Mouse (Mus musculus) limb, embryonic 15.5 days (tissue): ENCODE data around the gene Tdrd12. TPM values are rescaled to one million over a fixed set of nuclear protein-coding genes. Genes with fewer than 3 reads are reported as not detected.
"Not testable (repeated sequence)": the region's sequence is repeated elsewhere in the genome, so short reads cannot be mapped to it uniquely, and the experiment has no call there.

Experiments used
- ATAC-seq: fragments of 200-750 bp; cut with Nextera tagmentation; 2 replicates; pipeline ENCODE4 v1.8.0; 2017; ENCODE audit warnings: low read depth, moderate TSS enrichment; ENCODE audit not compliant: insufficient number of reproducible peaks, low FRiP score, low TSS enrichment
- H3K27ac ChIP-seq: fragments of 300-500 bp; sonication (generic); 2 replicates; pipeline ENCODE4 v1.5.1; 2015; ENCODE audit warnings: moderate library complexity, mild to moderate bottlenecking, inconsistent platforms
- H3K27me3 ChIP-seq: fragments of 300-500 bp; sonication (generic); 2 replicates; pipeline ENCODE4 v1.6.1; 2015; ENCODE audit warnings: inconsistent platforms
- H3K36me3 ChIP-seq: fragments of 300-500 bp; sonication (generic); 2 replicates; pipeline ENCODE4 v1.6.1; 2015; ENCODE audit warnings: inconsistent platforms
- H3K4me1 ChIP-seq: fragments of 300-500 bp; sonication (generic); 2 replicates; pipeline ENCODE4 v1.6.1; 2015; ENCODE audit warnings: inconsistent platforms
- H3K4me2 ChIP-seq: fragments of 300-500 bp; sonication (generic); 2 replicates; pipeline ENCODE4 v1.6.1; 2015; ENCODE audit warnings: mild to moderate bottlenecking, inconsistent platforms
- H3K4me3 ChIP-seq: fragments of 300-500 bp; sonication (generic); 2 replicates; pipeline ENCODE4 v1.5.1; 2015; ENCODE audit warnings: mild to moderate bottlenecking, inconsistent platforms
- H3K9ac ChIP-seq: fragments of 300-500 bp; sonication (generic); 2 replicates; pipeline ENCODE4 v1.6.1; 2015; ENCODE audit warnings: inconsistent platforms
- H3K9me3 ChIP-seq: fragments of 300-500 bp; sonication (generic); 2 replicates; pipeline ENCODE4 v1.6.1; 2016; ENCODE audit warnings: inconsistent platforms
- WGBS: fragments of 180-500 bp; shearing (Covaris S2); methylation state at CpG from one replicate; pipeline ENCODE4 v1.1.7; 2015; 5-methylcytosine and 5-hydroxymethylcytosine counted together
- polyA plus RNA-seq: library from polyadenylated mRNA; unstranded; fragments of >200 nt; fragmentation: Nextera tagmentation; extraction: Ambion mirVana; gene quantifications from 2 replicates; pipeline ENCODE4 v1.2.1, GENCODE M21; 2015

Gene Tdrd12
- polyA plus RNA-seq, 1 experiment from 2014 or later = 0.19 TPM

DNA sequence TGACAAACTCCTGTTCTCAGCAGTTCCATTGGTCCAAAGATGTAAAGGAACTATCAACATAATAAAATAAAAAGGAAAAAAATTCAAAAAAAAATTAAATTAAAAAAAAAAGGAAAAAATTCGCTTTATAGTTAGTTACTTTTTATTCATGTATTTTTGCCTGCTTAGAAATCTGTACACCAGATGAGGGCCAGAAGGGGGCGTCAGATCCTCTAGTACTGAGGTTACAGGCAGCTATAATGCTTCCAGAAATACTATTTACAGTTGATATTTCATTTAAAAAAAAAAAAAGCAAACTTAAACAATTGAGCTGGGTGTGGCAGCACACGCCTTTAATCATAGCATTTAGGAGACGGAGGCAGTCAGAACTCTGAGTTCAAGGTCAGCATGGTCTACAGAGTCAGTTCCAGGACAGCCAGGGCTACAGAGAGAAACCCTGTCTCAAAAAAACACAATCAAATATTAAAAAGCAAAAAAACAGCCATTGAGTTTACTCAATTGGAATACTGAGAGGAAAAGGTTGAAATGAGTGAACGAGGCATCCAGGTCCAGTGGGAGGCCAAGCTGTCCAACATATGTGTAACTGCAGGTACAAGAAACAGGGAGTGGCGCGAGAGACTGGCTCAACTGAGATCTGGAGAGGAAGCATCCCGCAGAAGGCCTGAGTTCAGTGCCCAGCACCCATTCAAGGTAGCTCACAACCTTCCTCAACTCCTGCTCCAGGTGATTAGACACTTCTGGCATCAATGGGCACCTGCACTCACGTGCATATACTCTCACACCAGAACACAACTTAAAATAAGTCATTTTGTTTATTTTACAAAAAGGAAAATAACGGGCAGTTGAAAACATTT lies 16.4 kb upstream of the Tdrd12 start:
- H3K27me3 ChIP-seq = no peaks in the 10 kb centered on the region
- peak overlapping the region; percentile 97 for H3K4me2 ChIP-seq
- no peak overlapping the region for H3K27ac ChIP-seq
- peaks cover 14% of the 10 kb centered on the region for H3K36me3 ChIP-seq
- no peak for ATAC-seq
- H3K9me3 ChIP-seq = no peaks in the 10 kb centered on the region
- H3K9ac ChIP-seq = no peak overlapping the region
- peak overlapping the region; percentile 74 for H3K4me3 ChIP-seq
- peaks cover 16% of the 10 kb centered on the region for H3K4me1 ChIP-seq
- 64% methylated on average over 10 of the region's 10 CpGs for WGBS

DNA sequence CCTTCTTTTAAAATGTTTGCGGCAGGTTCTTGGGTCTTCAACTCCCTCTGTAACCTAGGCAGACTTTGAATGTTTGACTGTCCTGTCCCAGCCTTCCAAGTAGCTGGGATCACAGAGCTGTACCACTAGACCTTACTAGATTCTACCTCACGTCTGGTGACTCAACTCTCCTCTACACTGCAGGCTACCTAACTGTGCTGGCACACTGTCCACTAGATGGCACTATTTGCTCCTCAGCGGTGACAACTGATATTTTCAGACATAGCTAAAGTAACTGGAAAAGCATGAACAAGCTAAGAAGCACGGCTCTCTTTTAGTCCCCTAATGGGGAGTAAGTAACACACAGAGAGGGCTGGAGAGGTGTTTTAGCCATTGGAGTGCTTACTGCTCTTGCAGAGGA lies 8.3 kb upstream of the Tdrd12 start:
- ATAC-seq = 0 out of 2 replicates have a peak, but pooled peaks have one; percentile 61
- Histone ChIP-seq H3K27me3 (no peaks in the 10 kb centered on the region), H3K9ac (no peak overlapping the region), H3K4me2 (no peak overlapping the region), H3K9me3 (no peaks in the 10 kb centered on the region), H3K4me3 (no peak overlapping the region), H3K4me1 (no peaks in the 10 kb centered on the region), H3K27ac (no peak overlapping the region), H3K36me3 (peaks cover 28% of the 10 kb centered on the region)
- WGBS = 32% methylated on average over 4 of the region's 4 CpGs

DNA sequence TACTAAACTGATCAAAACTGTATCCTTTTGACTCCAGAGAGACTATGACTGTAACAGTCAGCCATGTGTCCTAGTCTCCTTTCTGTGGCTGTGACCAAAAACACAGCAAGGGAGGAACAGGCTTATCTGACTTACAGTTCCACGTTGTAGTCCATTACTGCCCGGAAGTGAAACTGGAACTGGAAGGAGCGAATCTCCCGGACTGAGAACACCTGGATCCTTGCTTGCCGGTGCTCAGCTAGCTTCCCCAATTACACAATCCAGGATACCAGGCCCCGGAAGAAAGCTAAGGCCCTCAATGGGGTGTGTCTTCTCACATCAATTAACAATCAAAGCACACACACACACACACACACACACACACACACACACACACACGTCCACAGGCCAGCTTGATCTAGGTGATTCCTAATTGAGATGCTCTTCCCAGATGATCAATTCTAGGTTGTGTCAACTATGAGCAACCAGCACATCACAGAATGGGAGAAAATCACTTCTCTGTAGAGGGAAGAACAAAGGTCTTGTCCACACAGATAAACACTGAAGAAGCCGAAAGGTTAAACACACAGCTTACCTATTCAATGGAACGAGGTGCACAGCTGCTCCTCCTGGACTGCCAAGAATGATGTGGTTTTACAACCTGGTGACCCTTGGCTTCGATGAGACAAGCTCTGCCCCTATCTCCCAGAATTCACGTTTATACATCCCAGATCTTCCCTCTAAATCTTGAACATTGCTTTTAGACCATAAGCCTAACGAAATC lies 1.6 kb downstream of the Tdrd12 start:
- no peaks in the 10 kb centered on the region for H3K4me1 ChIP-seq
- H3K4me2 ChIP-seq = no peak overlapping the region
- no peaks in the 10 kb centered on the region for H3K36me3 ChIP-seq
- H3K4me3 ChIP-seq = no peak overlapping the region
- no peaks in the 10 kb centered on the region for H3K9me3 ChIP-seq
- H3K27me3 ChIP-seq = no peaks in the 10 kb centered on the region
- no peak overlapping the region for H3K9ac ChIP-seq
- 72% methylated on average over 12 of the region's 12 CpGs for WGBS
- ATAC-seq = no peak
- H3K27ac ChIP-seq = no peak overlapping the region

DNA sequence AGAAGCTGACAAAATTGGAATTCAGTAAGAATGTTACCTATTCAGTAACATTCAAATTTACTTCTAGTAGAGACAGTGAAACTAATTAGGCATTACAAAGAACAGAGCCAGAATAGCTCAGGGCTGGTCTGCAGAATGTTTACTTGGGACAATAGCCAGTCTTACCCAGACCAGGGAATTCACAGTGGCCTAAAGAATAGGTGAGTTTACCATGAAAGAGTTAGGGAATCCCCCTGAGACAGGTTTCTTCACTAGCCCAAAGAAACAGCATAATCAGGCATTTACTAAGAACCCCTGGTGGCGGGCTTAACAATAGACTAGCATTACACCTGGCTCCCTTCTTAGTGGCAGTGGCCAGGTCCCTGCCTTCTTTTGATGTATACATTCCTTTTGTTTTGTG lies 7.0 kb downstream of the Tdrd12 start:
- H3K9ac ChIP-seq, H3K9me3 ChIP-seq, H3K36me3 ChIP-seq, H3K27ac ChIP-seq, ATAC-seq, H3K27me3 ChIP-seq, H3K4me2 ChIP-seq, H3K4me3 ChIP-seq, H3K4me1 ChIP-seq: not testable (repeated sequence)
- WGBS = 70% methylated on average over 1 of the region's 1 CpGs

DNA sequence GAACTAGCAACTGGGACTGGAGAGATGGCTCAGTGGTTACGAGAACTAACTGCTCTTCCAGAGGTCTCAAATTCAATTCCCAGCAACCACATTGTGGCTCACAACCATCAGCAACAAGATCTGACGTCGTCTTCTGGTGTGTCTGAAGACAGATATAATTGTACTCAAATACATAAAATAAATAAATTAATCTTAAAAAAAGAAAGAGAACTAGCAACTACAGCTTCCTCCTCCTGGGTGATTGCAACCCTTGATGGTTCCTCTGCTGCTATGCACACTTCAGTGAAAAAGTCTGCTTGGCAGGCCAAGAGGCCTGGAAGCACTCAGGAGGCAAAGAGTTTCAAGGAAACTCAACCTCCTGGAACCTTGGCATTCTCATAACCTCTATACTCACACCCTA lies 7.5 kb downstream of the Tdrd12 start:
- H3K9ac ChIP-seq = no peak overlapping the region
- no peaks in the 10 kb centered on the region for H3K36me3 ChIP-seq
- no peaks in the 10 kb centered on the region for H3K9me3 ChIP-seq
- ATAC-seq = no peak
- no peaks in the 10 kb centered on the region for H3K4me1 ChIP-seq
- H3K4me3 ChIP-seq = no peak overlapping the region
- no peak overlapping the region for H3K4me2 ChIP-seq
- H3K27me3 ChIP-seq = no peaks in the 10 kb centered on the region
- WGBS = 80% methylated on average over 3 of the region's 3 CpGs
- H3K27ac ChIP-seq = no peak overlapping the region

DNA sequence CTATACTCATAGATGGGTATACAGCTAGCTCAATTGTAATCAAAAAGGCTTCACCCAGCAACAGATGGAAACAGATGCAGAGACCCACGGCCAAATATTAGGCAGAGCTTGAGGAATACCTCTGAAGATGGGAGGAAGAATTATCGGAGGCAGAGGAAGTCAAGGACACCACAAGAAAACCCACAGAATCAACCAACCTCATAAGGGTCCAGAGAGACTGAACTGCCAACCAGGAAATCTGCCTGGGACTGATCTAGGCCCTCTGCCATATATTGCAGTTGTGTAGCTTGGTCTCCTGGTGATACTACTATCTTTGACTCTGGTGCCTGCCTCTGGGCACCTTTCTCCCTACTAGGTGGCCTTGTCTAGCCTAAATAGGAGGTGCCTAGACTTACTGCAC lies 10.8 kb downstream of the Tdrd12 start:
- ATAC-seq = no peak; the same call in 1 of the 2 replicates
- Histone ChIP-seq H3K4me2 (no peak overlapping the region), H3K9ac (no peak overlapping the region), H3K4me3 (no peak overlapping the region), H3K4me1 (no peaks in the 10 kb centered on the region), H3K9me3 (no peaks in the 10 kb centered on the region), H3K36me3 (no peaks in the 10 kb centered on the region), H3K27ac (no peak overlapping the region), H3K27me3 (no peaks in the 10 kb centered on the region)
- WGBS = 85% methylated on average over 2 of the region's 2 CpGs

DNA sequence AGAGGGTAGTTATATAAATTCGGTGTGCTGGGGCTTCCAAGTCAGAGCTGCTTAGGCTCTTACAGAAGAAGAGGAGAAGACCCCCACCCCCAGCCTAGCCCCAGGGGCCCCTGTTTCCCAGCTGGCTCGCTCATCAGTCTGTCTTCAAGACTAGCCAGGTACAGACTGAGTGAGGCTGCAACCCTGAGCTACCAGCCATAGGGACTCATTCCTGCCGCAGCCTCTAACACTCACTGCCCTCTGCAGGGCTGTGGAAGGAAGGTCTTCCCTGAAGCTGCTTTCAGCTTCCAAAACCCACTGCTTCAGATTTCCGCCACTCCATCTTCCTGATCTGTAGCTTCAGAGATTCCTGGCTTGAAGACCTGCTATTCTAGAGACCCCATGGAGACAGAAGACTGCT lies 35.5 kb downstream of the Tdrd12 start:
- Histone ChIP-seq H3K4me2 (no peak overlapping the region), H3K36me3 (no peaks in the 10 kb centered on the region), H3K27me3 (no peaks in the 10 kb centered on the region), H3K27ac (no peak overlapping the region), H3K9ac (no peak overlapping the region), H3K4me3 (no peak overlapping the region), H3K4me1 (0 out of 2 replicates have a peak, but pooled peaks cover 2% of the 10 kb centered on the region), H3K9me3 (no peaks in the 10 kb centered on the region)
- WGBS = 20% methylated on average over 4 of the region's 4 CpGs
- ATAC-seq = no peak

DNA sequence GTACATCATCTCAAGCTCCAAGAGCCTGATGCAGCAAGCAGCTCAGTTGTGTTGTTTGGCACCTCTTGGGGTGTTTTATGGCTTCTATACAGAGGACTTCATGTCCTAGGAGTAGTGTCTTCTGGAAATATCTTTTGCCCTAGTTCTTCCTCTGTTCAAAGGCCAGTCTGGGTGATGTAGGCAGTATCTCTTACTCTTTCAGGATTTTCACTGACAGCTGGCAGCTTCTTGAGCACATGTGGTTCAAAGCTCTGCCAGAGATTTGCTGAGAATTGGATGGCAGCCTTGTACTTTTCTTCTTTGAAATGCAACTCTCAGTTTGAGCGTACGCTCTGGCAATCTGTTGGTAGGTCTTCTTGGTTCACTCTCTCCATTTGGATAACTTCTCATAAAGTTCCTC lies 40.0 kb downstream of the Tdrd12 start:
- Histone ChIP-seq H3K4me3 (no peak overlapping the region), H3K9me3 (no peaks in the 10 kb centered on the region), H3K9ac (no peak overlapping the region), H3K4me2 (no peak overlapping the region), H3K4me1 (0 out of 2 replicates have a peak, but pooled peaks cover 2% of the 10 kb centered on the region), H3K36me3 (no peaks in the 10 kb centered on the region), H3K27ac (no peak overlapping the region), H3K27me3 (no peaks in the 10 kb centered on the region)
- ATAC-seq = no peak
- WGBS = 84% methylated on average over 2 of the region's 2 CpGs

DNA sequence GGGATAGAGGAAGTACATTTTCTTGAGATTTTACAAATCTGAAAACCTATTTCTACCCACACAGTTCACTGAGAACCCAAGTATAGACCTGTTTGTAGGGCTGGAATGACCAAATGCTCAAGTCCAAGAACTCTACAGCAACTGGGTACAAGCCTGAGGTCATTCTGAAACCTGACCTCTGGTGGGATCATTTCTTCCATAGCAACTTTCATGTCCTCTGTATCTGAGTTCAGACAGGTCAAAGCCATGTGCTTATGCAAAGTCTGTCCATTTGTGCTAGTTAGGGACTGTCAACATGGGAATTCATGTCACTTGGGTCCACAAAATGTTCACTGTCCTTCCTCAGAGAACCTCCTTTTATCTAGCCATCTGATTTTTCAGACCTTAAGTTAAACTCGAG lies 46.5 kb downstream of the Tdrd12 start:
- Histone ChIP-seq H3K27me3 (no peaks in the 10 kb centered on the region), H3K27ac (no peak overlapping the region), H3K4me3 (no peak overlapping the region), H3K4me1 (no peaks in the 10 kb centered on the region), H3K9me3 (no peaks in the 10 kb centered on the region), H3K9ac (no peak overlapping the region), H3K4me2 (no peak overlapping the region), H3K36me3 (no peaks in the 10 kb centered on the region)
- WGBS = 88% methylated on average over 1 of the region's 1 CpGs
- ATAC-seq = no peak

DNA sequence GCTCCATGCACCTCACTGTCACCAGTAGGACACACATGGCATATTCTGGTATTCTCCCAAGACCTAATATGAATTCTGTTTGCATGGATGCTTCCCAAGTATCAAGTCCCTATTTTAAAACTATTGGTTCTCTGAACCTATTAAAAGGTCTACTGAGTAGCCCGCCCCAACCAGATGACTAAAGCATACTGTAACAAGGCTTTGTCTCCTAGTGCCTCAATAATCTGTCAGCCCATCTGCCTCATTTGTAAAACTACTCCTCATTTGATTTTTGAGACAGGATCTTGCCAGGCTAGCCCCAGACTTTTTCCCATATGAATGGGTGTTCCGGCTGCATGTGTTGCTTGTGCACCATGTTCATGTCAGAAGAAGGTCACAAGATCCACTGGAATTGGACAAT lies 47.4 kb downstream of the Tdrd12 start:
- Histone ChIP-seq H3K4me3 (no peak overlapping the region), H3K9ac (no peak overlapping the region), H3K4me1 (no peaks in the 10 kb centered on the region), H3K9me3 (no peaks in the 10 kb centered on the region), H3K36me3 (no peaks in the 10 kb centered on the region), H3K27me3 (no peaks in the 10 kb centered on the region), H3K4me2 (no peak overlapping the region), H3K27ac (no peak overlapping the region)
- ATAC-seq = no peak
- 94% methylated on average over 2 of the region's 2 CpGs for WGBS

DNA sequence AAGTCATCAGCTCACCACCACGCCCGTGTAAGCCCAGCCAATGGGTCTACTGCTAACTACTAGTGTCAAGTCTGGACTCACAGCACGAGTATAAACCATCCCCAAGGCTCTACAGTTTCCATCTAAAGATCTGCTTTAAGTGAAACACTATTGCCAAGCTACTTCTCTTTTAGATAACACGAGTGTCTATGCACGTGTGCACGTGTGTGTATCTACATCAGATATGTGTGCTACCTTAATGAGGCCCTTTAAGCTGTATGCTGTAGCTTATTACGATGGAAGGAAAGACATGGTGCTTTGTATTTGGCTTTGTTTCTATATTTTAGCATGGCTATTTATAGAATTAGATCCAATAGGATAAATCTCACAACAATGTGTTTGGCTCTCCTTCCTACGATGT lies 51.0 kb downstream of the Tdrd12 start:
- no peaks in the 10 kb centered on the region for H3K9me3 ChIP-seq
- H3K9ac ChIP-seq = no peak overlapping the region
- no peak overlapping the region for H3K4me3 ChIP-seq
- no peaks in the 10 kb centered on the region for H3K27me3 ChIP-seq
- ATAC-seq = no peak
- no peak overlapping the region for H3K4me2 ChIP-seq
- WGBS = 77% methylated on average over 8 of the region's 8 CpGs
- no peaks in the 10 kb centered on the region for H3K36me3 ChIP-seq
- no peak overlapping the region for H3K27ac ChIP-seq
- H3K4me1 ChIP-seq = no peaks in the 10 kb centered on the region

DNA sequence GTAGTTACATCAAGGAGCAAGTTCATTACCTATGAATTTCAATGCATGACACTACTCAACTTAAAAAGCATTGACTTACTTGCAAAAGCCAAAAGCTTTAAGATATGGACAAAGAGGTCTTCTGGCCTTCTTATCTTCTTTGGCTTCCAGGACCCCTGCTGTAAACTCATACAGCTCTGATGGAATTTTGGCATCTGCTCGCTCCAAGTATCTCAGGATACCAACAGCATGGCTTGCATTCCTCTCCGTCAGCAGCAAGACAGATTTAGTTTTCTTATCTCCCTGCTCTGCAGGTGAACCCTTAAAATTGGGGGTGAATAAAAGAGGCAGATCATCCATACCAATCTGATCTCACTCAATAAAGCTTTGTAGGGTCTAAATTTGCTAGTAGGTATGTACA lies 52.4 kb downstream of the Tdrd12 start:
- Histone ChIP-seq H3K27ac (no peak overlapping the region), H3K4me1 (no peaks in the 10 kb centered on the region), H3K9me3 (no peaks in the 10 kb centered on the region), H3K36me3 (no peaks in the 10 kb centered on the region), H3K9ac (no peak overlapping the region), H3K27me3 (no peaks in the 10 kb centered on the region), H3K4me2 (no peak overlapping the region), H3K4me3 (no peak overlapping the region)
- WGBS = 56% methylated on average over 2 of the region's 2 CpGs
- no peak for ATAC-seq
